Mouse (Mus musculus) midbrain, postnatal 0 days (tissue): ENCODE results near the gene Lrguk. TPM values are rescaled to one million over a fixed set of nuclear protein-coding genes. Genes with fewer than 3 reads are reported as not detected.
A peak's percentile ranks its signal among the peaks of the same experiment; 100 is the strongest.

ENCODE experiments used
- ATAC-seq: fragments of 200-750 bp; cut with Nextera tagmentation; 2 replicates; pipeline ENCODE4 v1.8.0; 2017; ENCODE audit warnings: moderate number of reproducible peaks, mild to moderate bottlenecking, moderate TSS enrichment, moderate library complexity; ENCODE audit not compliant: low FRiP score
- DNase-seq: peaks from one replicate; pipeline ENCODE4 v3.0.0-alpha.2; 2015; ENCODE audit warnings: low spot score
- H3K27ac ChIP-seq: fragments of 300-500 bp; sonication (generic); 2 replicates; pipeline ENCODE4 v1.5.1; 2014; ENCODE audit warnings: low read depth, mild to moderate bottlenecking, low read length, mixed read lengths
- H3K27me3 ChIP-seq: fragments of 300-500 bp; sonication (generic); 2 replicates; pipeline ENCODE4 v1.6.1; 2014; ENCODE audit warnings: low read length, control low read depth, mixed read lengths; ENCODE audit not compliant: insufficient read depth
- H3K36me3 ChIP-seq: fragments of 300-500 bp; sonication (generic); 2 replicates; pipeline ENCODE4 v1.6.1; 2014; ENCODE audit warnings: low read length, control low read depth, mixed read lengths; ENCODE audit not compliant: insufficient read depth
- H3K4me1 ChIP-seq: fragments of 300-500 bp; sonication (generic); 2 replicates; pipeline ENCODE4 v1.6.1; 2014; ENCODE audit warnings: mild to moderate bottlenecking, control low read depth, antibody characterized with exemption, low read length, mixed read lengths; ENCODE audit not compliant: insufficient read depth
- H3K4me2 ChIP-seq: fragments of 300-500 bp; sonication (generic); 2 replicates; pipeline ENCODE4 v1.6.1; 2014; ENCODE audit warnings: low read depth, mild to moderate bottlenecking, low read length, mixed read lengths; ENCODE audit not compliant: poor library complexity, severe bottlenecking
- H3K4me3 ChIP-seq: fragments of 300-500 bp; sonication (generic); 2 replicates; pipeline ENCODE4 v1.5.1; 2014; ENCODE audit warnings: low read depth, mild to moderate bottlenecking, low read length, moderate library complexity
- H3K9ac ChIP-seq: fragments of 300-500 bp; sonication (generic); replicated peaks from 2 replicates; pipeline ENCODE4 v1.6.1; 2014; ENCODE audit warnings: mild to moderate bottlenecking, low read length, moderate library complexity, mixed read lengths; ENCODE audit not compliant: poor library complexity, severe bottlenecking
- H3K9me3 ChIP-seq: fragments of 300-500 bp; sonication (generic); 2 replicates; pipeline ENCODE4 v1.6.1; 2016; ENCODE audit warnings: low read length, control low read depth
- CTCF ChIP-seq: IDR thresholded peaks from 2 replicates; pipeline ENCODE4 v1.5.1; 2016; ENCODE audit warnings: antibody characterized with exemption, mild to moderate bottlenecking
- WGBS: fragments of 180-500 bp; shearing (Covaris S2); extraction: QIAGEN DNeasy Blood & Tissue Kit; methylation state at CpG from one replicate; pipeline ENCODE4 v1.1.7; 2014; 5-methylcytosine and 5-hydroxymethylcytosine counted together
- polyA plus RNA-seq: library from polyadenylated mRNA; unstranded; fragments of >200 nt; fragmentation: Nextera tagmentation; extraction: Ambion mirVana; gene quantifications from 2 replicates; pipeline ENCODE4 v1.2.1, GENCODE M21; 2015
- total RNA-seq: library from RNA; depleted of rRNA; stranded (reverse); fragments of >200 nt; gene quantifications from 2 replicates; pipeline ENCODE4 v1.2.3, GENCODE M21; 2014; rRNA removed

The Lrguk gene
- total RNA-seq (1.6 and 1.9 TPM in 2 replicates), polyA plus RNA-seq (1.0 TPM in 2 replicates)

DNA sequence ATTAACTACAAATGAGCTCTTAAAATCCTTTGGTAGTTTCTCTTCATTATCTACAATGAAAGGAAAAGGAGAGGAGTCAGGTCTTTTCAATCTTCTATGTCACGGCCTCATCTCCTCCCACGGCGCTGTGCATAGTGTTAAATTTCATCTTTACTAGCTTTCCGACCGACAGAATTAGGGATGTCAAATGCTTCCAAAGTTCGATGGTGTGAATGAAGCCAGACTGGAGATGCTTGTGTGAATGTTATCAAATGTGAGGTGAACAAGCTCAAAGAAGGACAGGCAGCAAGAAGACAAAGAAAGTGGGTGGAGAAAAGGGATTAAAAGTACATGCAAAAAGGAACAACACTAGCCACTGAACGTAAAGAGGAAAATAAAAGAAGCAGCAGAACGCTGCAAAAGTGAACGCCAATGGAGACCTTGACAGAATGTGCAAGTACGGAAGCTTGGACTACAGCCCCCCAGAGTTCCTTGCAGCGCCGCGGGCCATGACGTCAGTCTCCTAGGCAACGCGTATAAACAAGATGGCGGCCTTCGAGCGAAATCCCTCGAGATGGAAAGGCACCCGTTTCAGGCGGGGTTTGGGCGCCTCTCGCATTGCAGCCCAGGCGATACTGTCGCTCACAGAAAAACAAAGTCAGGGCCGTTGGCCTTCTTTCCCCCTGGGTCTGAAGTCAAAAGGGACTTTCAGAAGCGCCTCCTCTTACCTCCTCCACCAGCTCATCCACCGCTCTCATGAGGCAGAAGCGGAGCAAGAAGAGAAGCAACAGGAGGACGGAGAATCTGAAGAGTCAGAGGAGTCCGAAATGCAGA, at the start of gene Lrguk:
TSS of gene Lrguk (plus strand) at position 516 of the 813 bp plus-strand sequence.
- WGBS: 3% methylated on average over 32 of the region's 32 CpGs
- ATAC-seq: peak; percentile 93

DNA sequence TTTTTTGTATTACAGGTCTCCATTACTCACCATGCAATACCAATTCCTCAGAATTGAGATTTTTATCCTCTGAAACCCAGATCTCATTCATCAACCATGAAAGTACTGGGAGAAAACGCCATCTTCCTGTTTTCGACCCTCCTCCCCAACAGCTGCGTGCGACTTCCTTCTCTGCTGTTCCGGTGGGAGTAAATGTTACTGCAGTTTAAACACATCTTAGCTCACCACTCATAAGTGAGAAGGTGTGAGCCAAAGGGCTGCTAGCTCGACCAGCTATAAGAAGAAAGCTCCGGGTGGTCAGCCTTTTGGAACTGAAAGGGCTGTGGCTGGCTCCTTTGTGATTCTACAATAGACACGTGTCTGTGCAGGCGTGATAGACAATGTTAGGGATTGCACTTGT, 46.5 kb upstream of the Lrguk start:
- ATAC-seq: no peak
- Histone ChIP-seq H3K9ac (no peak overlapping the region), H3K4me2 (no peak overlapping the region), H3K27me3 (no peaks in the 10 kb centered on the region), H3K36me3 (no peaks in the 10 kb centered on the region), H3K4me1 (no peaks in the 10 kb centered on the region), H3K9me3 (no peaks in the 10 kb centered on the region), H3K4me3 (no peak overlapping the region), H3K27ac (no peak overlapping the region)
- 77% methylated on average over 9 of the region's 9 CpGs for WGBS
- no peak for DNase-seq
- TF ChIP-seq CTCF: no peak

More for the DNA sequence above, at the start of gene Lrguk:
- peaks cover 4% of the 10 kb centered on the region; the same call in 1 of the 2 replicates for H3K4me1 ChIP-seq
- H3K4me3 ChIP-seq: peak within 1 kb of the TSS; percentile 47
- peak within 1 kb of the TSS; percentile 59 for H3K9ac ChIP-seq
- peak within 1 kb of the TSS; percentile 52 for H3K27ac ChIP-seq
- H3K4me2 ChIP-seq: peak within 1 kb of the TSS; percentile 88
- H3K9me3 ChIP-seq: no peaks in the 10 kb centered on the region
- H3K27me3 ChIP-seq: no peaks in the 10 kb centered on the region
- DNase-seq: peak; percentile 95
- TF ChIP-seq CTCF: no peak
- no peaks in the 10 kb centered on the region for H3K36me3 ChIP-seq

DNA sequence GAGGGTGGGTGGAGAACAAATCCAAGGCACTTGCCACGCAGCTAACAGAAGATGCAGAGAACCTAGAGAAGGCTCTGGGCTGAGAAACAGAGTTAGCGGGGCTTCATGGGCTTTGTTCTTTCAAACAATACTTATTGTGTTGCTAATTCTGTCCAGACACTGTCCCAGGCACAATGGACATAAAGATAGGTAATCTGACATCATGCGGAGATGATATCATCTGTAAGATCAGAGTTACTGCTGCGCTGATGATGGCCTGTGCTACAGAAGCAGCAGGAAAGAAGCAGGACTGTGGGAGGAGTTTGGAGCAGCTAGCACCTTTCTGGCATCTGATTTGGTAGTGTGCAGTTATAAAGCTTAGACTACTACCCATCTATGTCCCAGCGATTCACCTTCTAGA, 42.1 kb upstream of the Lrguk start:
- Histone ChIP-seq H3K4me2 (no peak overlapping the region), H3K27me3 (no peaks in the 10 kb centered on the region), H3K4me3 (no peak overlapping the region), H3K9me3 (no peaks in the 10 kb centered on the region), H3K27ac (no peak overlapping the region), H3K4me1 (no peaks in the 10 kb centered on the region), H3K9ac (no peak overlapping the region), H3K36me3 (no peaks in the 10 kb centered on the region)
- 75% methylated on average over 5 of the region's 5 CpGs for WGBS
- DNase-seq (no peak), ATAC-seq (no peak)
- TF ChIP-seq CTCF: no peak

DNA sequence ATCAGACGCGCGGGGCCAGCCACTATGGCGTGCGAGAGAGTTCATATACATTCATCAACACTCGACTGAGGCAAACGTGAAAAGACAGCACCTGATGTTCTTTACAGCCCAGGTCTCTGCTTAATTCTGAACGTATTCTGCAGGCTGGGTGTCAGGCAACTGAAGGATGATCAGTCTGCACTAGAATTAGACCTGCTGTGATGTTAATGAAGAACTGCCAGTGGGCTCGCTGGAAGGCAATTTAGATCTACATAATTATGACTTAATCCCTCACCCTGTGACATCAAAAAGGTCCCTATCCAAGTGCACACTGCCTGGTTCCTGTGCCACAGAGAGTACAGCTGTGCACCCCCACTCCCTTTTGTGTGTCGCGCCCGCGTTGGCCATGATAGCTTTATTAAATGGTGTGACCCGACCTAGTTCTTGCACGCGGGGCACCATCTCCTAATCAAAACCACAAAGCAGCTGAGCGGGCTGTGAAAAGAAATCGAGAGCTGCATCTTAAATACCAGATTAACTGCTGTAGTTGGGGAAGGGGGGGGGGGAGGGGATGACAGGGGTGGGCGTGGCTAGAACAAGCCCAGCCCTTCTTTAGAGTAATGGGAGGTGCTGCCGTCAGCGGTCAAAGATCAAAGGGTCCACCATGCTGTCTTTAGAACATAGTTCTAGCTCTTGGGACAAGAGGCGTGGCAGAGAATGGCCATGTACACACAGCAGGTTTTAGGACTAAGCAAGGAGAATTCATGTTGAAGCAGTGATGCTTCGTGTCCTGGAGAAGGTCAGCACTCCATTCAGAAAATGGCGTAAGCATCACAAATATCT, 36.8 kb upstream of the Lrguk start:
- no peak for TF ChIP-seq CTCF
- WGBS: 18% methylated on average over 24 of the region's 24 CpGs
- ATAC-seq (peak; percentile 67), DNase-seq (peak; percentile 70)
- peak overlapping the region; percentile 12; the same call in 1 of the 2 replicates for H3K4me3 ChIP-seq
- 0 out of 2 replicates have a peak overlapping the region, but pooled peaks have one; percentile 21 for H3K27ac ChIP-seq
- no peak overlapping the region; the same call in 1 of the 2 replicates for H3K9ac ChIP-seq
- peak overlapping the region; percentile 45 for H3K4me2 ChIP-seq
- H3K27me3 ChIP-seq: no peaks in the 10 kb centered on the region
- H3K4me1 ChIP-seq: no peaks in the 10 kb centered on the region
- no peaks in the 10 kb centered on the region for H3K9me3 ChIP-seq
- no peaks in the 10 kb centered on the region for H3K36me3 ChIP-seq

DNA sequence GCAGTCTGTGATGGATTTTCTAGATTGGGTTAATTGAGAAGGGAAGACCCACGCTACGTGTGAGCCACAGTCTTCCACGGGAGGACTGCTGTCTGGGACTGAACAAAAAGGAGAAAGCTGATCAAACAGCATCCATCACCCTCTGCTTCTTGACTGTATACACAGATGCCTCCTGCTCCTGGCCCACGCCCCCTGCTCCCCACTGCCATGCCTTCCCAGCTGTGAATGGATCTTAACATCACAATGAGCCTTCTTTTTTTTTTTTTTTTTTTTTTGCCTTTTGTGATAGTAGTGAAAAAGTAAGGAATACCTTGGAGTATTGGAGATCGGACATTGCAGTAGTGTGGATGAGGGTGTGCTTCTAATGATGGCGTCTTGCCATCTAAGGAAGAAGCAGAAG, 35.4 kb upstream of the Lrguk start:
- Histone ChIP-seq H3K9me3 (no peaks in the 10 kb centered on the region), H3K36me3 (no peaks in the 10 kb centered on the region), H3K4me2 (no peak overlapping the region), H3K27ac (no peak overlapping the region), H3K9ac (no peak overlapping the region), H3K4me3 (no peak overlapping the region), H3K27me3 (no peaks in the 10 kb centered on the region), H3K4me1 (no peaks in the 10 kb centered on the region)
- WGBS: 54% methylated on average over 6 of the region's 6 CpGs
- no peak for ATAC-seq
- no peak for DNase-seq
- no peak for TF ChIP-seq CTCF

DNA sequence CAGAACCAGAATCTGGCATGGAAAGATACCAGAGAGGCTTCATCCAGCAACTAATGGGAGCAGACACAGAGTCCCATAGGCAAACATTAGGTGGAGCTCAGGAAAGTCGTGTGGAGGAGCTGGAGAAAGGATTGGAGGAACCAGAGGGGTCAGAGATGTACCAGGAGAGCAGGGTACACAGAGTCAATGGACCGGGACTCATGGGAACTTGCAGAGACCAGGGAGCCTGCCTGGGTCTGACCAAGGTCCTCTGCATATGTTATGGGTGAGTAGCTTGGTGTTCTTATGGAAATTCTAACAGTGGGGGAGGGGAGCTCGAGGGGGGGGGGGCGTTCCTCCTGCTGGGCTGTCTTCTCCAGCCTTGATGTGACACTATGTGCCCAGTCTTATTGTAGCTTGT, 30.7 kb upstream of the Lrguk start:
- H3K27ac ChIP-seq: no peak overlapping the region
- H3K27me3 ChIP-seq: no peaks in the 10 kb centered on the region
- WGBS: 41% methylated on average over 4 of the region's 4 CpGs
- H3K36me3 ChIP-seq: no peaks in the 10 kb centered on the region
- ATAC-seq (no peak), DNase-seq (no peak)
- no peaks in the 10 kb centered on the region for H3K4me1 ChIP-seq
- H3K4me3 ChIP-seq: no peak overlapping the region
- H3K9me3 ChIP-seq: no peaks in the 10 kb centered on the region
- no peak for TF ChIP-seq CTCF
- no peak overlapping the region for H3K4me2 ChIP-seq
- no peak overlapping the region for H3K9ac ChIP-seq
